Mouse (Mus musculus) C2C12 (cell line): ENCODE measurements around the gene Abcb8.

ENCODE experiments used
- CEBPB ChIP-seq: IDR thresholded peaks from one replicate; pipeline ENCODE4 v1.6.1; 2011; ENCODE audit warnings: low read depth, mild to moderate bottlenecking, control low read depth, moderate library complexity
- CTCF ChIP-seq: IDR thresholded peaks from one replicate; pipeline ENCODE4 v1.5.1; 2011; ENCODE audit not compliant: control insufficient read depth, insufficient read depth, insufficient read length
- FOSL1 ChIP-seq: IDR thresholded peaks from one replicate; pipeline ENCODE4 v1.8.0; 2011; ENCODE audit warnings: mild to moderate bottlenecking, low read length; ENCODE audit not compliant: poor library complexity, insufficient read depth, severe bottlenecking
- MAX ChIP-seq: IDR thresholded peaks from one replicate; pipeline ENCODE4 v1.6.1; 2011; ENCODE audit warnings: mild to moderate bottlenecking, control low read depth
- MYOD1 ChIP-seq: IDR thresholded peaks from one replicate; pipeline ENCODE4 v1.6.1; 2011; ENCODE audit warnings: low read depth; ENCODE audit not compliant: control insufficient read depth, insufficient read length
- MYOG ChIP-seq: IDR thresholded peaks from one replicate; pipeline ENCODE4 v1.6.1; 2011; ENCODE audit not compliant: control insufficient read depth, insufficient read length; ENCODE audit errors: extremely low read depth
- USF1 ChIP-seq: IDR thresholded peaks from one replicate; pipeline ENCODE4 v1.6.1; 2011; ENCODE audit warnings: low read depth, mild to moderate bottlenecking, control low read depth, moderate library complexity

DNA sequence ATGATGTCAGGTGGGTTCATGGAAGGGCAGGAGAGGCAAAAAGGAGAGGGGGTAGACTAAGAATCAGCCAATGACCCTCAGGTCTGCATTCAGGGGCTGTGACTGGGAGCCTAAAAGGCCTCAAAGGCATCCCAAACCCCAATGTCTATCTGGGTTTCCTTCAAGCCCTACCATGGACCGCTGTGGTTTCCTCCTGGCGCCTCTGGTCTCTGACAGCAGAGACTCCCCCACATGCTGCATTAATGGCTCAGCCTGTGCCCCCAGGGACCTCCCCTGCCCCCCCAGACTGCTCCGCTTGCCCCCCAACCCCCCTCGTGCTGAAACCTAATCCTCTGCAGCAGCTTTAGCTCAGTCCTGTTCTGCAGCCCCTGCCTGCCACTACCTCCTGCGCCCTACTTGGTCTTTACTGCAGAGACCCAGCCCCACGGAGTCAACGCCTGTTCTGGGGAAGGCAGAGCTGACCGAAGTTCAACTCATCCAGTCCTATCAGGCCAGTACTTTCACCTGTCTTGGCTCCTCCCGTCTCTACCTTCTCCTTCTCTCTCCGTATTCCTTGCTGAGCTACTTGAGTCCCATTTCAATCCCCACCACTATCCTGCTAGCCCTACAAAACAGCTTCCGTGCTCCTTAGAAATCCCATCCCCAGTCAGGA lies 19.7 kb downstream of the Abcb8 start, which contains the start of gene Asic3:
- TF ChIP-seq CTCF: no peak
- TF ChIP-seq MYOG: no peak
- no peak for TF ChIP-seq CEBPB
- TF ChIP-seq USF1: no peak
- no peak for TF ChIP-seq MAX
- no peak for TF ChIP-seq FOSL1
- no peak for TF ChIP-seq MYOD1
